Mouse (Mus musculus): ENCODE data around the gene Itsn2.
"Not testable (repeated sequence)": the region's sequence is repeated elsewhere in the genome, so short reads cannot be mapped to it uniquely, and the experiment has no call there.

The Itsn2 gene

GRCm38 (mm10) chr12:4708881-4709604, 116.6 kb downstream of the Itsn2 start:
- no peak for DNase-seq (ENCODE audit: low spot score)

- DNase-seq (ENCODE audit: low spot score): no peak
These were observed 117.5 kb downstream of the Itsn2 start for GRCm38 (mm10) chr12:4709926-4710325.

GRCm38 (mm10) chr12:4713361-4713760, 120.9 kb downstream of the Itsn2 start:
- no peak for DNase-seq (ENCODE audit: low spot score)

GRCm38 (mm10) chr12:4715606-4716005, 123.2 kb downstream of the Itsn2 start:
- DNase-seq (ENCODE audit: low spot score): no peak

- DNase-seq (ENCODE audit: low spot score): no peak
These were observed 125.0 kb downstream of the Itsn2 start for GRCm38 (mm10) chr12:4717417-4717816.

- DNase-seq (ENCODE audit: low spot score): no peak
These were observed 126.8 kb downstream of the Itsn2 start for GRCm38 (mm10) chr12:4719066-4719761.

GRCm38 (mm10) chr12:4719762-4720754, 127.6 kb downstream of the Itsn2 start:
- no peak for DNase-seq (ENCODE audit: low spot score)

GRCm38 (mm10) chr12:4729165-4729564, 136.7 kb downstream of the Itsn2 start:
- DNase-seq (ENCODE audit: low spot score): no peak

- no peak for DNase-seq (ENCODE audit: low spot score)
These were observed 139.2 kb downstream of the Itsn2 start for GRCm38 (mm10) chr12:4731629-4732028.

GRCm38 (mm10) chr12:4732332-4732731, 139.9 kb downstream of the Itsn2 start:
- no peak for DNase-seq (ENCODE audit: low spot score)

- no peak for DNase-seq (ENCODE audit: low spot score)
These were observed 145.7 kb downstream of the Itsn2 start, which contains the start of gene Fam228a for GRCm38 (mm10) chr12:4738031-4738576. Fam228a (minus strand) TSS chr12:4738430.

- DNase-seq (ENCODE audit: low spot score): no peak
These were observed 148.4 kb downstream of the Itsn2 start for GRCm38 (mm10) chr12:4740823-4741222.

- no peak for DNase-seq (ENCODE audit: low spot score)
These were observed 149.7 kb downstream of the Itsn2 start for GRCm38 (mm10) chr12:4742183-4742582.

GRCm38 (mm10) chr12:4744486-4744885, 152.0 kb downstream of the Itsn2 start:
- DNase-seq (ENCODE audit: low spot score): no peak

GRCm38 (mm10) chr12:4754451-4754850, 162.0 kb downstream of the Itsn2 start:
- DNase-seq (ENCODE audit: low spot score): not testable (repeated sequence)

GRCm38 (mm10) chr12:4757060-4757459, 164.6 kb downstream of the Itsn2 start:
- no peak for DNase-seq (ENCODE audit: low spot score)
